In the genomic region with DNA sequence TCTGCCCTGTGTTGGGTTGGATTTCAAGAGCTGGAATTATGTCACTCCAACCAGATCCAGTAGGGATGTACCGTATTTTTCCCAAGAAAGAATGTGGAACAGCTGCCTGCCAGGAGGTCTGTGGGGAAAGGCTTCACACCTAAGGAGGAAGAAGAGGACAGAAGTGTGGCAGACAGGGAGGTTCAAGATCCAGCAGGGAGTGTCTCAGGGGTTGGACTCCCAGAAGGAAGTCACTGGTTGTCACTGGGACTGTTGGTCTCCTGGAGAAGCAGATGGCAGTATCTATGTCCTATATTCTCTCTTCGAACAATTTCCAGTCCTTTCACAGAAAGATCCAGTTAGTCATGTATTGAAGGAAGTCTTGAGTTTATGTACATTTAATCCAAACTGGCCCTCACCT, we compare ENCODE assay signal across 14 mouse cellular contexts. TPM values are rescaled to one million over a fixed set of nuclear protein-coding genes. Genes with fewer than 3 reads are reported as not detected.
DNase-seq lines count a peak whose midpoint lies in the region; ATAC-seq and TF ChIP-seq lines count a peak whose summit lies in the region.
"Had no signal": no experiment of that assay in that cellular context is flagged by ENCODE, and none has a peak within 500 bp of the region (broad histone marks: within the 10 kb centered on the region; RNA-seq: fewer than 3 reads in every experiment).

No protein-coding gene starts in this region.

- H3K36me3 ChIP-seq in heart, postnatal 0 days (replicated peaks; ENCODE audit: control insufficient read depth, insufficient read depth, low read length), result 0 out of 2 replicates have a peak, but pooled peaks cover 5% of the 10 kb centered on the region
- H3K36me3 ChIP-seq: embryonic facial prominence, embryonic 13.5 days; forebrain, embryonic 10.5 days had no signal

- H3K4me2 ChIP-seq in heart, postnatal 0 days (ENCODE audit: low read depth, low read length), result peak overlapping the region; percentile 49
- H3K4me2 ChIP-seq: embryonic facial prominence, embryonic 13.5 days had no signal

- H3K4me1 ChIP-seq in heart, postnatal 0 days (ENCODE audit: control insufficient read depth, insufficient read depth), result no peaks in the 10 kb centered on the region; the same call in 1 of the 2 replicates
- no peaks in the 10 kb centered on the region for H3K4me1 ChIP-seq in lung, adult 2 months (ENCODE audit: control insufficient read depth, insufficient read depth, low read length)
- H3K4me1 ChIP-seq: embryonic facial prominence, embryonic 13.5 days; forebrain, embryonic 10.5 days had no signal

- no peak for DNase-seq in heart, postnatal 0 days (ENCODE audit: low spot score)
- no peak for DNase-seq in heart, postnatal 4 days
- DNase-seq in lung, adult 2 months, result no peak
- no peak for DNase-seq in lung, postnatal 4 days
- DNase-seq in thymus, postnatal 4 days, result peak; percentile 17
- no peak for DNase-seq in thymus, postnatal 14 days
- DNase-seq: adrenal gland, adult 8-10 months; cerebellum, adult 8-10 months; midbrain, embryonic 14.5 days had no signal

- no peak for TF ChIP-seq POLR2A in lung, adult 2 months (IDR thresholded peaks at IDR 0.05; ENCODE audit: borderline replicate concordance, extremely low read depth, low read depth, low read length)

- WGBS in heart, postnatal 0 days, result 73% methylated on average over 2 of the region's 2 CpGs
- 60% methylated on average over 2 of the region's 2 CpGs for WGBS in lung, adult 2 months

- H3K27ac ChIP-seq in heart, postnatal 0 days (ENCODE audit: low read depth), result peak overlapping the region; percentile 48; the same call in 1 of the 2 replicates
- H3K27ac ChIP-seq: embryonic facial prominence, embryonic 13.5 days; forebrain, embryonic 10.5 days; macrophage had no signal

- TF ChIP-seq EP300 in heart, postnatal 0 days (IDR thresholded peaks at IDR 0.05; ENCODE audit: low read depth), result no peak

- TF ChIP-seq CTCF in heart, postnatal 0 days (IDR thresholded peaks at IDR 0.05; ENCODE audit: low read depth), result no peak
- TF ChIP-seq CTCF in lung, adult 2 months (IDR thresholded peaks at IDR 0.05; ENCODE audit: insufficient read depth, low read length), result no peak

- H3K27me3 ChIP-seq in heart, postnatal 0 days (ENCODE audit: control insufficient read depth, insufficient read depth, low read length), result no peaks in the 10 kb centered on the region
- H3K27me3 ChIP-seq: embryonic facial prominence, embryonic 13.5 days had no signal

- no peak for ATAC-seq in heart, postnatal 0 days (ENCODE audit: insufficient read depth, low read depth)
- no peak for ATAC-seq in megakaryocyte, adult 5-6 weeks (ENCODE audit: poor library complexity, severe bottlenecking)

- H3K9me3 ChIP-seq in heart, postnatal 0 days (replicated peaks; ENCODE audit: control insufficient read depth, low read length), result no peaks in the 10 kb centered on the region
- H3K9me3 ChIP-seq: embryonic facial prominence, embryonic 13.5 days; forebrain, embryonic 10.5 days had no signal

- H3K4me3 ChIP-seq in heart, postnatal 0 days (ENCODE audit: low read depth, low read length), result peak overlapping the region; percentile 25
- H3K4me3 ChIP-seq in lung, adult 2 months (replicated peaks; ENCODE audit: extremely low read depth, low read depth, low read length), result peak overlapping the region; percentile 75
- H3K4me3 ChIP-seq: embryonic facial prominence, embryonic 13.5 days; forebrain, embryonic 10.5 days had no signal

- H3K9ac ChIP-seq in heart, postnatal 0 days (replicated peaks; ENCODE audit: low read depth, low read length), result peak overlapping the region; percentile 26; the same call in 1 of the 2 replicates
- H3K9ac ChIP-seq: embryonic facial prominence, embryonic 13.5 days had no signal

RNA-seq across cellular contexts. Expression of gene Gimap8, which starts 0.6 kb away (rescaled TPM):
- 0.15 and 3.2 TPM in 2 replicates for total RNA-seq in heart, postnatal 0 days (2014; rRNA removed; ENCODE audit: low replicate concordance)
- 2.6 and 2.7 TPM in 2 replicates for polyA plus RNA-seq in heart, postnatal 0 days (2015; fragmentation: Nextera tagmentation; extraction: Ambion mirVana)
- 1 to 10 TPM; 9.0 to 9.3 TPM for total RNA-seq in heart, postnatal 4 days (2021)
- polyA plus RNA-seq in lung, adult 2 months (2012; rRNA removed), result 11.4 and 15.2 TPM in 2 replicates
- total RNA-seq in megakaryocyte, adult 5-6 weeks (2015), result 2.8 and 2.9 TPM in 2 replicates
- 4.9 and 8.0 TPM in 2 replicates for total RNA-seq in megakaryocyte, adult 5-6 weeks (2017)

RNA-seq across cellular contexts. Expression of gene AI854703, which starts 21.0 kb away (rescaled TPM):
- total RNA-seq in heart, postnatal 0 days (2014; rRNA removed; ENCODE audit: low replicate concordance), result 0.38 TPM in 1 of 2 replicates, not detected in the other
- polyA plus RNA-seq in heart, postnatal 0 days (2015; fragmentation: Nextera tagmentation; extraction: Ambion mirVana), result 0.73 and 0.87 TPM in 2 replicates
- under 1 TPM; 0.41 to 0.50 TPM for total RNA-seq in heart, postnatal 4 days (2021)
- 0.98 and 1.3 TPM in 2 replicates for polyA plus RNA-seq in lung, adult 2 months (2012; rRNA removed)
- not detected in 2 replicates for total RNA-seq in megakaryocyte, adult 5-6 weeks (2015)
- not detected in 2 replicates for total RNA-seq in megakaryocyte, adult 5-6 weeks (2017)

RNA-seq across cellular contexts. Expression of gene Gimap9, which starts 28.3 kb away (rescaled TPM):
- total RNA-seq in heart, postnatal 0 days (2014; rRNA removed; ENCODE audit: low replicate concordance), result 1.8 and 4.6 TPM in 2 replicates
- polyA plus RNA-seq in heart, postnatal 0 days (2015; fragmentation: Nextera tagmentation; extraction: Ambion mirVana), result 4.7 and 5.7 TPM in 2 replicates
- total RNA-seq in heart, postnatal 4 days (2021), result 1 to 10 TPM; 6.7 to 7.0 TPM
- polyA plus RNA-seq in lung, adult 2 months (2012; rRNA removed), result 2.8 and 5.2 TPM in 2 replicates
- 5.0 and 11.2 TPM in 2 replicates for total RNA-seq in megakaryocyte, adult 5-6 weeks (2015)
- 8.9 and 10.4 TPM in 2 replicates for total RNA-seq in megakaryocyte, adult 5-6 weeks (2017)

RNA-seq across cellular contexts. Expression of gene Gimap4, which starts 36.7 kb away (rescaled TPM):
- 23.0 and 27.1 TPM in 2 replicates for total RNA-seq in heart, postnatal 0 days (2014; rRNA removed; ENCODE audit: low replicate concordance)
- 37.4 and 43.8 TPM in 2 replicates for polyA plus RNA-seq in heart, postnatal 0 days (2015; fragmentation: Nextera tagmentation; extraction: Ambion mirVana)
- total RNA-seq in heart, postnatal 4 days (2021), result 10 to 100 TPM; 41.2 to 50.1 TPM
- 40.8 and 58.9 TPM in 2 replicates for polyA plus RNA-seq in lung, adult 2 months (2012; rRNA removed)
- 24.2 and 24.8 TPM in 2 replicates for total RNA-seq in megakaryocyte, adult 5-6 weeks (2015)
- total RNA-seq in megakaryocyte, adult 5-6 weeks (2017), result 46.0 and 76.0 TPM in 2 replicates
- total RNA-seq: layer of hippocampus, adult 18-20 months had no signal

RNA-seq across cellular contexts. Expression of gene Zfp775, which starts 45.7 kb away (rescaled TPM):
- 4.0 and 5.1 TPM in 2 replicates for total RNA-seq in heart, postnatal 0 days (2014; rRNA removed; ENCODE audit: low replicate concordance)
- 5.7 and 7.6 TPM in 2 replicates for polyA plus RNA-seq in heart, postnatal 0 days (2015; fragmentation: Nextera tagmentation; extraction: Ambion mirVana)
- 1 to 10 TPM; 4.0 to 5.4 TPM for total RNA-seq in heart, postnatal 4 days (2021)
- polyA plus RNA-seq in lung, adult 2 months (2012; rRNA removed), result 6.7 and 7.2 TPM in 2 replicates
- 0.45 and 0.82 TPM in 2 replicates for total RNA-seq in megakaryocyte, adult 5-6 weeks (2015)
- 1.8 and 6.3 TPM in 2 replicates for total RNA-seq in megakaryocyte, adult 5-6 weeks (2017)
